9 mouse cellular contexts compared by ENCODE assay signal in genomic region chr17:32163910-32164650, GRCm38 (mm10). TPM values are rescaled to one million over a fixed set of nuclear protein-coding genes. Genes with fewer than 3 reads are reported as not detected.
A peak's percentile ranks its signal among the peaks of the same experiment; 100 is the strongest.
DNase-seq lines count a peak whose midpoint lies in the region; ATAC-seq and TF ChIP-seq lines count a peak whose summit lies in the region.
"Had no signal": no experiment of that assay in that cellular context is flagged by ENCODE, and none has a peak within 500 bp of the region (broad histone marks: within the 10 kb centered on the region; RNA-seq: fewer than 3 reads in every experiment).

No protein-coding gene starts in this region.

- H3K4me1 ChIP-seq in stomach, embryonic 16.5 days (ENCODE audit: control insufficient read depth, insufficient read depth, low read length) = peaks cover 36% of the 10 kb centered on the region

- WGBS in stomach, embryonic 16.5 days = 52% methylated on average over 6 of the region's 6 CpGs

- no peaks in the 10 kb centered on the region for H3K9me3 ChIP-seq in stomach, embryonic 16.5 days (replicated peaks; ENCODE audit: control insufficient read depth, low read length)

- intact Hi-C loops in heart, postnatal 14 days (cut with DNase I) = loop anchor here (5.0 kb wide), 1 partner anchor 43 kb away; no protein-coding TSS in a partner anchor

- H3K4me2 ChIP-seq in stomach, embryonic 16.5 days (ENCODE audit: low read depth, low read length) = peak overlapping the region; percentile 11; the same call in 1 of the 2 replicates

- DNase-seq in right cerebral cortex, postnatal 14 days = peak; percentile 32
- no peak for DNase-seq in right cerebral cortex, postnatal 25 days
- peak; percentile 44 to 47 for DNase-seq in heart, postnatal 14 days
- DNase-seq in layer of hippocampus, adult 2 months (ENCODE audit: low spot score in 2 of 2) = no peak
- no peak for DNase-seq in left cerebral cortex, adult 8-10 months (ENCODE audit: low spot score in 2 of 2)
- DNase-seq in ovary, postnatal 14 days (ENCODE audit: low spot score) = no peak

- H3K27me3 ChIP-seq in stomach, embryonic 16.5 days (ENCODE audit: control insufficient read depth, insufficient read depth, low read length) = no peaks in the 10 kb centered on the region

- H3K27ac ChIP-seq in stomach, embryonic 16.5 days (ENCODE audit: low read length) = peak overlapping the region; percentile 77
- H3K27ac ChIP-seq in layer of hippocampus, adult 2 months = no peak overlapping the region

- H3K36me3 ChIP-seq in stomach, embryonic 16.5 days (ENCODE audit: control insufficient read depth, insufficient read depth, low read length) = no peaks in the 10 kb centered on the region

- ATAC-seq in megakaryocyte, adult 5-6 weeks (ENCODE audit: poor library complexity, severe bottlenecking) = peak; percentile 81
- ATAC-seq in stomach, embryonic 16.5 days (ENCODE audit: insufficient read depth, low FRiP score) = no peak

- no peak overlapping the region for H3K4me3 ChIP-seq in stomach, embryonic 16.5 days (replicated peaks; ENCODE audit: low read length)
- H3K4me3 ChIP-seq in layer of hippocampus, adult 2 months = no peak overlapping the region

- no peak for TF ChIP-seq CTCF in layer of hippocampus, adult 2 months (conservative IDR thresholded peaks at IDR 0.05)

- H3K9ac ChIP-seq in stomach, embryonic 16.5 days (ENCODE audit: low read length) = peak overlapping the region; percentile 16; the same call in 1 of the 2 replicates

RNA-seq across cellular contexts. Expression of gene Notch3, which starts 2.6 kb away (rescaled TPM):
- 10 to 100 TPM; 43.3 to 44.2 TPM for total RNA-seq in heart, postnatal 14 days (2021)
- total RNA-seq in megakaryocyte, adult 5-6 weeks (2015) = 0.18 TPM in 1 of 2 replicates, not detected in the other
- total RNA-seq in megakaryocyte, adult 5-6 weeks (2017) = 0.04 and 0.08 TPM in 2 replicates
- 12.1 and 14.5 TPM in 2 replicates for polyA plus RNA-seq in stomach, embryonic 16.5 days (2015; fragmentation: Nextera tagmentation; extraction: Ambion mirVana)
- 1 to 10 TPM; 7.2 to 7.7 TPM for total RNA-seq in layer of hippocampus, adult 2 months (2021)
- 10 to 100 TPM in 2 of 4 experiments, 1 to 10 TPM in 2; 8.6 to 12.2 (median 9.7) TPM for total RNA-seq in left cerebral cortex, adult 8-10 months (2022)

RNA-seq across cellular contexts. Expression of gene Ephx3, which starts 25.3 kb away (rescaled TPM):
- total RNA-seq in heart, postnatal 14 days (2021) = under 1 TPM; 0.88 to 0.95 TPM
- 0.07 and 0.23 TPM in 2 replicates for total RNA-seq in megakaryocyte, adult 5-6 weeks (2015)
- 0.20 TPM in 1 of 2 replicates, not detected in the other for total RNA-seq in megakaryocyte, adult 5-6 weeks (2017)
- 14.4 and 25.3 TPM in 2 replicates for polyA plus RNA-seq in stomach, embryonic 16.5 days (2015; fragmentation: Nextera tagmentation; extraction: Ambion mirVana)
- total RNA-seq in layer of hippocampus, adult 2 months (2021) = under 1 TPM; 0.42 to 0.44 TPM
- total RNA-seq in left cerebral cortex, adult 8-10 months (2022) = under 1 TPM in 3 of 4 experiments, not detected in 1; 0.21 to 0.39 (median 0.23) TPM
- polyA plus RNA-seq: liver, embryonic 16.5 days had no signal

Comparison
In these comparisons a context has a peak if more than half of its experiments do, and no peak if none do; other contexts are left out.
1. DNase-seq: peak in right cerebral cortex, postnatal 14 days (single experiment) and heart, postnatal 14 days (2 of 2); none in right cerebral cortex, postnatal 25 days (single experiment), layer of hippocampus, adult 2 months (0 of 2), left cerebral cortex, adult 8-10 months (0 of 2) and ovary, postnatal 14 days (single experiment).
2. RNA of gene Notch3, which starts 2.6 kb away (total RNA-seq): 43.3 to 44.2 TPM in heart, postnatal 14 days, 8.6 to 12.2 TPM in left cerebral cortex, adult 8-10 months and 7.2 to 7.7 TPM in layer of hippocampus, adult 2 months; 0.04 to 0.18 TPM in megakaryocyte, adult 5-6 weeks; every median in the first group is over 4 times any median in the second.